Mouse (Mus musculus) C2C12 (cell line): ENCODE data around the gene Dtl. TPM values are rescaled to one million over a fixed set of nuclear protein-coding genes. Genes with fewer than 3 reads are reported as not detected.

Experiments used
- H3K27me3 ChIP-seq: one replicate; pipeline ENCODE4 v1.6.1; 2011; ENCODE audit not compliant: control insufficient read depth, insufficient read depth, insufficient read length
- H3K36me3 ChIP-seq: one replicate; pipeline ENCODE4 v1.6.1; 2011; ENCODE audit not compliant: control insufficient read depth, insufficient read depth
- H3K4me3 ChIP-seq: one replicate; pipeline ENCODE4 v1.5.1; 2011; ENCODE audit warnings: mild to moderate bottlenecking, control low read depth; ENCODE audit not compliant: poor library complexity, insufficient read depth, severe bottlenecking
- H3K79me2 ChIP-seq: one replicate; pipeline ENCODE4 v1.6.1; 2011; ENCODE audit not compliant: control insufficient read depth, insufficient read depth
- H3K79me3 ChIP-seq: one replicate; pipeline ENCODE4 v1.6.1; 2011; ENCODE audit warnings: low read depth, control low read depth
- H3ac ChIP-seq: one replicate; pipeline ENCODE3; 2011; ENCODE audit warnings: low read depth; ENCODE audit not compliant: control insufficient read depth, insufficient read length
- CEBPB ChIP-seq: IDR thresholded peaks from one replicate; pipeline ENCODE4 v1.6.1; 2011; ENCODE audit warnings: low read depth, mild to moderate bottlenecking, control low read depth, moderate library complexity
- CTCF ChIP-seq: IDR thresholded peaks from one replicate; pipeline ENCODE4 v1.5.1; 2011; ENCODE audit not compliant: control insufficient read depth, insufficient read depth, insufficient read length
- FOSL1 ChIP-seq: IDR thresholded peaks from one replicate; pipeline ENCODE4 v1.8.0; 2011; ENCODE audit warnings: mild to moderate bottlenecking, low read length; ENCODE audit not compliant: poor library complexity, insufficient read depth, severe bottlenecking
- MAX ChIP-seq: IDR thresholded peaks from one replicate; pipeline ENCODE4 v1.6.1; 2011; ENCODE audit warnings: mild to moderate bottlenecking, control low read depth
- MYOD1 ChIP-seq: IDR thresholded peaks from one replicate; pipeline ENCODE4 v1.6.1; 2011; ENCODE audit warnings: low read depth; ENCODE audit not compliant: control insufficient read depth, insufficient read length
- MYOG ChIP-seq: IDR thresholded peaks from one replicate; pipeline ENCODE4 v1.6.1; 2011; ENCODE audit not compliant: control insufficient read depth, insufficient read length; ENCODE audit errors: extremely low read depth
- USF1 ChIP-seq: IDR thresholded peaks from one replicate; pipeline ENCODE4 v1.6.1; 2011; ENCODE audit warnings: low read depth, mild to moderate bottlenecking, control low read depth, moderate library complexity
- polyA plus RNA-seq: library from polyadenylated mRNA; unstranded; fragments of >200 nt; fragmentation: generic; extraction: Trizol; gene quantifications from one replicate; pipeline ENCODE4 v1.2.1, GENCODE M21; 2012; ENCODE audit warnings: missing spikeins

Gene Dtl
- polyA plus RNA-seq, 1 experiment, result 8.6 TPM

- Histone ChIP-seq H3K27me3 (no peaks in the 10 kb centered on the region), H3K79me2 (no peaks in the 10 kb centered on the region), H3K79me3 (no peaks in the 10 kb centered on the region), H3ac (no peak overlapping the region), H3K4me3 (no peak overlapping the region), H3K36me3 (peaks cover 65% of the 10 kb centered on the region)
- TF ChIP-seq USF1, result no peak
- no peak for TF ChIP-seq MYOD1
- TF ChIP-seq FOSL1, result no peak
- TF ChIP-seq MAX, result no peak
- no peak for TF ChIP-seq CEBPB
- TF ChIP-seq CTCF, result no peak
- no peak for TF ChIP-seq MYOG
Measured at GRCm38 (mm10) chr1:191609051-191609450, 33.7 kb upstream of the Dtl start.

- no peak for TF ChIP-seq MAX
- TF ChIP-seq MYOG, result no peak
- no peak for TF ChIP-seq CEBPB
- TF ChIP-seq CTCF, result no peak
- no peak for TF ChIP-seq USF1
- TF ChIP-seq MYOD1, result no peak
- TF ChIP-seq FOSL1, result no peak
- Histone ChIP-seq H3K79me2 (peaks cover 7% of the 10 kb centered on the region), H3ac (no peak overlapping the region), H3K36me3 (peaks cover 45% of the 10 kb centered on the region), H3K27me3 (no peaks in the 10 kb centered on the region), H3K79me3 (no peaks in the 10 kb centered on the region), H3K4me3 (no peak overlapping the region)
Measured at GRCm38 (mm10) chr1:191604690-191605089, 29.3 kb upstream of the Dtl start.

GRCm38 (mm10) chr1:191599210-191599609 is 23.9 kb upstream of the Dtl start:
- Histone ChIP-seq H3K79me2 (peaks cover 7% of the 10 kb centered on the region), H3K79me3 (no peaks in the 10 kb centered on the region), H3K4me3 (no peak overlapping the region), H3K36me3 (peaks cover 37% of the 10 kb centered on the region), H3ac (no peak overlapping the region), H3K27me3 (no peaks in the 10 kb centered on the region)
- TF ChIP-seq MAX (no peak), MYOG (no peak), USF1 (peak; percentile 82)

GRCm38 (mm10) chr1:191596076-191596475 is 20.7 kb upstream of the Dtl start:
- H3ac ChIP-seq, result no peak overlapping the region
- peaks cover 45% of the 10 kb centered on the region for H3K36me3 ChIP-seq
- H3K79me3 ChIP-seq, result no peaks in the 10 kb centered on the region
- H3K4me3 ChIP-seq, result no peak overlapping the region
- TF ChIP-seq FOSL1 (no peak), MYOD1 (no peak), CTCF (no peak), CEBPB (no peak), MAX (no peak), USF1 (no peak), MYOG (no peak)
- peaks cover 7% of the 10 kb centered on the region for H3K79me2 ChIP-seq
- H3K27me3 ChIP-seq, result no peaks in the 10 kb centered on the region

- Histone ChIP-seq H3K79me2 (no peaks in the 10 kb centered on the region), H3K36me3 (peaks cover 72% of the 10 kb centered on the region)
- TF ChIP-seq MYOG, result no peak
- TF ChIP-seq MYOD1, result no peak
- no peak for TF ChIP-seq CEBPB
- TF ChIP-seq FOSL1, result no peak
- no peak for TF ChIP-seq MAX
- no peak for TF ChIP-seq CTCF
- no peak for TF ChIP-seq USF1
Measured at GRCm38 (mm10) chr1:191592016-191592720, 16.8 kb upstream of the Dtl start.

GRCm38 (mm10) chr1:191588749-191589148 is 13.4 kb upstream of the Dtl start:
- Histone ChIP-seq H3K79me3 (no peaks in the 10 kb centered on the region), H3K4me3 (no peak overlapping the region), H3K27me3 (no peaks in the 10 kb centered on the region), H3K79me2 (no peaks in the 10 kb centered on the region), H3ac (no peak overlapping the region), H3K36me3 (peaks cover 64% of the 10 kb centered on the region)
- TF ChIP-seq FOSL1 (no peak), CEBPB (no peak), USF1 (no peak), CTCF (no peak), MYOD1 (no peak), MAX (no peak), MYOG (no peak)

More at GRCm38 (mm10) chr1:191592016-191592720, 16.8 kb upstream of the Dtl start:
- Histone ChIP-seq H3ac (no peak overlapping the region), H3K4me3 (no peak overlapping the region), H3K27me3 (no peaks in the 10 kb centered on the region), H3K79me3 (no peaks in the 10 kb centered on the region)
